Mouse (Mus musculus) frontal cortex, adult 2 months (tissue): Measurements from ENCODE around the gene Grin3b. TPM values are rescaled to one million over a fixed set of nuclear protein-coding genes. Genes with fewer than 3 reads are reported as not detected.

Experiments used
- DNase-seq, 2 experiments: peaks; one replicate each; pipeline ENCODE4 v3.0.0; 2022; ENCODE audit warnings: low spot score in 1 of 2; ENCODE audit errors: extremely low spot score in 1 of 2
- polyA plus RNA-seq: library from polyadenylated mRNA; depleted of rRNA; stranded (reverse); fragments of >200 nt; gene quantifications from 2 replicates; pipeline ENCODE4 v1.2.3, GENCODE M21; 2012

The Grin3b gene
- polyA plus RNA-seq, 1 experiment, result 0.38 TPM

GRCm38 (mm10) chr10:79986232-79986878 is 15.8 kb downstream of the Grin3b start:
- no peak for DNase-seq

- DNase-seq, result peak in 1 of 2 experiments; percentile 91
Measured at GRCm38 (mm10) chr10:79986963-79987362, 16.4 kb downstream of the Grin3b start.

GRCm38 (mm10) chr10:79987771-79988505 is 17.4 kb downstream of the Grin3b start:
- no peak for DNase-seq

GRCm38 (mm10) chr10:79988506-79989271 is 18.2 kb downstream of the Grin3b start, which contains the start of gene Cnn2:
Cnn2 (plus strand) TSS chr10:79988584.
- DNase-seq, result no peak

GRCm38 (mm10) chr10:79989272-79989786 is 18.8 kb downstream of the Grin3b start:
- no peak for DNase-seq

GRCm38 (mm10) chr10:79989870-79990269 is 19.4 kb downstream of the Grin3b start:
- no peak for DNase-seq

GRCm38 (mm10) chr10:79991099-79991498 is 20.6 kb downstream of the Grin3b start:
- DNase-seq, result no peak

GRCm38 (mm10) chr10:79991548-79991947 is 21.0 kb downstream of the Grin3b start:
- DNase-seq, result no peak

GRCm38 (mm10) chr10:79994397-79995115 is 24.0 kb downstream of the Grin3b start:
- DNase-seq, result no peak

GRCm38 (mm10) chr10:79995636-79996035 is 25.1 kb downstream of the Grin3b start:
- DNase-seq, result no peak

GRCm38 (mm10) chr10:79996272-79997033 is 25.9 kb downstream of the Grin3b start, which contains the start of gene Abca7:
Abca7 (plus strand) TSS chr10:79996494.
- DNase-seq, result peak; percentile 85 to 97

GRCm38 (mm10) chr10:79997034-79997760 is 26.7 kb downstream of the Grin3b start:
- peak in 1 of 2 experiments; percentile 83 for DNase-seq

GRCm38 (mm10) chr10:79997819-79998218 is 27.3 kb downstream of the Grin3b start:
- no peak for DNase-seq

GRCm38 (mm10) chr10:80001945-80002344 is 31.4 kb downstream of the Grin3b start:
- no peak for DNase-seq

- no peak for DNase-seq
Measured at GRCm38 (mm10) chr10:80002829-80003228, 32.3 kb downstream of the Grin3b start.

- DNase-seq, result no peak
Measured at GRCm38 (mm10) chr10:80003374-80004232, 33.1 kb downstream of the Grin3b start.

GRCm38 (mm10) chr10:80004233-80004705 is 33.8 kb downstream of the Grin3b start:
- no peak for DNase-seq

- no peak for DNase-seq
Measured at GRCm38 (mm10) chr10:80011740-80012139, 41.2 kb downstream of the Grin3b start.
